Mouse (Mus musculus) ES-Bruce4 (cell line): ENCODE results near the gene Alkbh7.
A peak's percentile ranks its signal among the peaks of the same experiment; 100 is the strongest.

ENCODE experiments used
- CTCF ChIP-seq: IDR thresholded peaks from one replicate; pipeline ENCODE4 v1.8.1; 2011; ENCODE audit warnings: low read depth, low read length
- EP300 ChIP-seq: IDR thresholded peaks from 2 replicates; pipeline ENCODE4 v1.6.1; 2011; ENCODE audit warnings: low read depth, low read length; ENCODE audit not compliant: insufficient read depth
- POLR2A ChIP-seq: IDR thresholded peaks from one replicate; pipeline ENCODE4 v1.8.1; 2011; ENCODE audit warnings: low read length; ENCODE audit not compliant: insufficient read depth

- peak; percentile 61 for TF ChIP-seq CTCF
- TF ChIP-seq EP300 = no peak
- TF ChIP-seq POLR2A = no peak
Observed at GRCm38 (mm10) chr17:57007137-57007905, 10.2 kb downstream of the Alkbh7 start.
